Mouse (Mus musculus): ENCODE data around the gene Cenpo.

DNA sequence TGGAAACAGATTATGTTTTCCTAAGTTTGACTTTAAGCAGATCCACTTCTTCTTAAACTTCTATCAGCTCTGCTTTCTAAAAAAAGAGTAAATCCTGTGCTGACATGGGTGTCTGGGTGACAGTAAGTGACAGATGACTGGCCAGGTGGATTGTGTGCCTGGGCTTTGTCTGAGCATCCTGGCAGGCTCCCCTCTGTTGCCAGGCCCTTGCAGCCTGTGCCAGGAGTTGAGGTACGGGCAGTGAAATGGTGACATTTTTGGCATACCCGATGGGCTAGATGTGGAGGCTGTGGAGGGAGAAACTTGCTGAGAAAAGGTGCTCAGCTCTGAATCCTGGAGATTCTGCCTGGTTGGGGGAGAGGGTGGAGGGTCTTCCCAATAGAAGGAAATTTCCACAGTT is 76.6 kb downstream of the Cenpo start:
- TF ChIP-seq CTCF (IDR thresholded peaks at IDR 0.05; ENCODE audit: control insufficient read depth, insufficient read depth, low read length) (no peak), POLR2A (IDR thresholded peaks at IDR 0.05; ENCODE audit: borderline replicate concordance, control insufficient read depth, low read depth, low read length) (no peak)
